Mouse (Mus musculus): ENCODE results near the gene BC049730.

BC049730 gene

DNA sequence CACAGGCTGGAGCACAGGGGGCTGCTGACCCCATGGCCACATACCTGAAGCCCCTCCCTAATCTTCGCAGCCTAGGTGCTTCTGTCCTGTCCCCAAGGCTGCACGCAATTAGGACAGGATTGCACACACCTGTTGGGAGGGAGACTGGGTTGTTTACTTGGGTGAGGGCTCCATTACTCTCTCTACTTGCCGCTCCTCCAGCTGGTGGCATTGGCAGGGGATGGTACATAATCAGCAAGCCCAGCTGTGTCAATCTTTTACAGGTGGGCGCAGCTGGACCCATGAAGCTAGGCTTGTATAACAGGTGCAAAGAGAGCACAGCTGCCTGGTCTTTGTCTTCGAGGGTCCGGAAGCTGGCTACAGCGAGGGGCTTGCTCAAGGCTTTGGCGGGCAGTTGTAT, 53.5 kb downstream of the BC049730 start:
- DNase-seq (ENCODE audit: low read depth, low spot score), result no peak

Data from CD4-positive, CD25-positive, alpha-beta regulatory T cell, adult 2 months (primary cell).